Mouse (Mus musculus) left cerebral cortex, postnatal 25 days (tissue): ENCODE results near the gene 9530077C05Rik. TPM values are rescaled to one million over a fixed set of nuclear protein-coding genes. Genes with fewer than 3 reads are reported as not detected.
A peak's percentile ranks its signal among the peaks of the same experiment; 100 is the strongest.
"Not testable (repeated sequence)": the region's sequence is repeated elsewhere in the genome, so short reads cannot be mapped to it uniquely, and the experiment has no call there.

Experiments
- DNase-seq, 2 experiments: peaks; one replicate each; pipeline ENCODE4 v3.0.0; 2022; ENCODE audit warnings: low spot score in 2 of 2, mixed read lengths in 1 of 2
- intact Hi-C: fragments of 180-260 bp; cut with DNase I; formaldehyde crosslinking; loops from one replicate; pipeline ENCODE4 v1.15.1; 2025
- total RNA-seq, 2 experiments: library from RNA; stranded (reverse); gene quantifications; 2 replicates each; pipeline ENCODE4 v1.2.3; 2021

The 9530077C05Rik gene
- 1 to 10 TPM; 7.4 to 8.4 TPM for total RNA-seq

DNA sequence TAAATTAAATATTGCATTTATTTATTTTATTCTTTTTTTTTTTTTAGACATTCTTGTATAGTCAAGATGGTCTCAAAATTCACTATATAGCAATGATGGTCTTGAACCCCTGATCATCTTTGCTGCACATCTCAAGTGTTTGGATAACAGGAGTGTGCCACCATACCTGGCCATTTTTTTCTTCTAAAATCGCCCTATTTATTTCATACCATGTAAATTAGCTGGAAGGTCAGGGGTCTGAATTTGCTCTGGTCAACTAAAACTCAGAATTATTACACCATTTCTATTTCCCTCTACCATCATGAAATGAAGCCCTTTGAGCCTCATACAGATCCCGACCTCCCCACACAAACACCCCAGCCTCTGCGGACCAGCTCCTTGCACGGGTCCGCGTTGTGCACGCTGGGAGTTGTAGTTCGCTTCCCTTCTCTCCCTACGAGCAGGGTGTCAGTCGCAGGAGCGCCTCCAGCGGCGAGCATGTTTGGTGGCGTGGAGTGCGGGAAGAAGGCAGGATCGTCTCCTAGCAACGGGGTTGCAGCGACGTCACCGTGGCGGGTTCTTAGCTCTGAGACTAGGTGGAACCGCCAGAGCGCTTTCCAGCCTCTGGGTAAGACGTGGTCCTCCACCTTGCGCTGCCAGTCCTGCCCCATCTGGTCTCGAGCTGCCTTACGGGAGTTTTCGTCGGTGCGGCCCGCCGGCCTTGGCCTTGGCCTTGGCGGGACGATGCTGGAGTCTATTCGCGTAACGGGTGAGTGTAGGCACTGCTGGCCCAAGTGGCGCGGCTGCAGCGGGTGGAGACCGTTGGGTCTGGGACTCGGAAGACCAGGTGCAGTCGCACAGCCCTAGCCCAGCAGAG lies at the start of gene 9530077C05Rik:
Gene 9530077C05Rik (plus strand): TSS at position 512 of the 856 bp plus-strand sequence.
- DNase-seq = peak; percentile 98 to 99
- intact Hi-C loops = loop anchor here (5.0 kb wide), 1 partner anchor 254 kb away; the partner anchor contains the start of gene Pigyl

DNA sequence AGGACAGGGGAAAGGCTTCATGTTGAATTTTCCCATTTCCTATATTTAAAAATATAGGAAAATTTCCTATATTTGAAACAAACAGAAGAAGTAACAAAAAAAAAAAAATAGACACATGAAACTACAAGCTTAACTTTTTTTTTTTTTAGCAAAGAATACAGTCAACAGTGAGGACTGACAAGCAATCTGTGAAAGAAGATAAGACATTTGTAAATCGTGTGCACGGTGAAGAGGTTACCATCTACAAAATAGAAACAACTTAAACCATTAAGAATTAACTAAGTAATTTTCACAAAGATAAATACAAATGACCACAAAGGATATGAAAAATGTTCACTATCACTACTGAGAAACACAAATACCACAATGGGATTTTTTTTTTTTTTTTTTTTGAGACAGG lies 45.1 kb upstream of the 9530077C05Rik start:
- DNase-seq = no peak
- intact Hi-C loops = no loop called here

DNA sequence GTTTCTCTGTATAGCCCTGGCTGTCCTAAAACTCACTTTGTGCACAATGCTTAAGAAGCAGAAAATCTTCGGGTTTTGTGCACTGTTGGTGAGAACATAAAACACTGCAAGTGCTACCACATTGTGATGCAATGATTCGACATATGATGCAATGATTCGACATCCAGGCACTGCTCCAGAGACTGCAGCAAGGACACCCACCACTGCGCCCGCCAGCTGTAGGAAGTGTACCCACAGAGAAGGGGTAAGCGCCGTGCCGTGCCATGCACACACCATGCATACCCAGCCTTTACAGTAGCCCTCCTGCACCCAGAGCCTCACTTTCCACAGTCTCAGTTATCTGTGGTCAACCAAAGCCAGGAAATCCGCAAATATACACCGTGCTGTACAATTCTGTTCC lies 44.7 kb upstream of the 9530077C05Rik start:
- DNase-seq = no peak
- intact Hi-C loops = no loop called here

DNA sequence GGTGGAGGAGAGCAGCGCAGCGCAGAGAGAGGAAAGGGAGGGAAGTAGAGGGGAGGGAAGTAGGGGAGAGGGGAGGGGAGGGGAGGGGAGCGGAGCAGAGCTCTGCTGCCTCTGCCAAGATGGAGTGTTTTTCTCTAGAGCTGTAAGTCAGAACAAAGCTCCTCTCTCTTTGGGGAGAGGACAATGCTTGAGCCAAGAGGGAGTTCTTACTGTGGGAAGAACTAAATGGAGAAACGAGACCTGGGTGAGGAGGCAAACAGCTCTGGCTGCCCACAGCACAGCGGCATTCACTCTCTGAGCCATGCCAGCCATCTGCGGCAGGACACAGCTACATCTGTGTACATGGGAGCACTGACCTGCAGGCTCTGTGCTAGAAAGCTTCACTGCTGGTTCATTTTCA lies 43.3 kb upstream of the 9530077C05Rik start:
- intact Hi-C loops = no loop called here
- DNase-seq = peak in 1 of 2 experiments; percentile 13

DNA sequence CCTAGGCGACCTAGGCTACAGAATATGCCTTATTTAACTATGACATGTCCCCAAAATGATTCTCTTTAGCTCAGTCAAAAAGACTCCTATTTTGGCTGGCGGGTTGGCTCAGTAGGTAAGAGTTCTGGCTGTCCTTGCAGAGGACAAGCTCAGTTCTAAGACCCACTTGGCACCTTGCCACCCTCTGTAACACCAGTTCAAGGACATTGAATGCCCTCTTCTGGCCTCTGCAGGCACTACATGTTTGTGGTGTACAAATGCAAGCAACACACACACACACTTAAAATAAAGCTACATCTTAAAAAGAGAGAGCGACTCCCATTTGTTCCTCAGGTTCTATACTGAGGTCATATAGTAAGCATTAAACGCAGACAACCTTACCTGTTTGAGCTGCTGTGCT lies 38.6 kb upstream of the 9530077C05Rik start:
- DNase-seq = no peak
- intact Hi-C loops = no loop called here

DNA sequence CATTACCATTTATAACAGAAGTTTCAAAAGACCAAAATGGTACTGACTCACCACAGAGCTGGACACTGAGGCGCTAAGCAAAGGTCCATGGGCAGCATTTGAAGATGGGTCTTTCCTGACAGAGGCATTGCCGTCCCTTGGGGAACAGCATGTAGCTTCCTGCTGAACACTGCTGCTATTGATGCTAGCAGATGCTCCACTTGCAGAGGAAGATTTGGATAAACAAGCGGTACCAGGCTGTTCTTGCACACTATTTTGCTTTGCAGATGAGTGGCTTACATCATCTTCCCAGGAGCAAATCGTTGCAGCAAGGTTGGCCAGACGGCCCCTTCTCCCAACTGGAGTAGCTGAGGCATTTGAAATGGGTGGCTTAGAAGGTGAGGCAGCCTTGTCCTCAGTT lies 35.2 kb upstream of the 9530077C05Rik start:
- intact Hi-C loops = no loop called here
- peak; percentile 16 to 32 for DNase-seq

DNA sequence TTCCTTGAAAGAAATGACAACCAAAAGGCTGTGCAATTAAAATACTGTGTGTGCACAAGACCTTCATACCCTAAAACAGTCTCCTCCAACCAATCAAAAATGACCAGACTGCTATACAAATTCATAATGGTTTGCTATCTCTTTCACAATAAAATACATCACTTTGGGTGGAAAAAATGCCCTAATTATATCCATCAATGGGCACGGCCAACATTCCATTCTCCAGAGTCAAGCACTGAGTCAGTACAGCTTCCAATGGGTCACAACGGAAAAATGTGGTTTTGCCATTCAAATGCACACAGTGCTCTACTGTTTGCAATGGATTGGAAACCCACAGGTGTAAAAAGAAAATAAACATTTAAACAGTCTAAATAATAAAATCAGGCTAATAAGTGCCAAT lies 25.4 kb upstream of the 9530077C05Rik start:
- intact Hi-C loops = loop anchor here (5.0 kb wide), 1 partner anchor 159 kb away; the partner anchor contains the start of gene Zfp809
- no peak for DNase-seq

DNA sequence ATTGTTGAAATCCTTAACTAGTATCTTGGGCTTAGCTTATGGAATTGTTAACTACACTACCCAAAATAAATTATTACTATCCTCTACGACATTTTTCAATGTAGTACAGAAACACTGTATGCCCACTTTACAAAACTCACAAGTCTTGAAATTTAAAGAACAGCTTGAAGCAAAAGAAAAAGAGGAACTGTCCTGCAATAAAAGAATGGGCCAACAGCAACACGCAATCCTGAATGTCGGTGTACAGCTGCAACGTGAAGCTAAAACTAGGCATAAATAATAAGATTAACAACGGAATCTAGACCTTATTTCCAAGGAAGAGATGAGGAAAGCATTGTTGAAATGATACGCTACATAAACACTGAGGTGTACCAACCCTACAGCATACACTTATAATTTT lies 23.4 kb upstream of the 9530077C05Rik start:
- DNase-seq = no peak
- intact Hi-C loops = loop anchor here (5.0 kb wide), 1 partner anchor 161 kb away; the partner anchor contains the start of gene Zfp809

DNA sequence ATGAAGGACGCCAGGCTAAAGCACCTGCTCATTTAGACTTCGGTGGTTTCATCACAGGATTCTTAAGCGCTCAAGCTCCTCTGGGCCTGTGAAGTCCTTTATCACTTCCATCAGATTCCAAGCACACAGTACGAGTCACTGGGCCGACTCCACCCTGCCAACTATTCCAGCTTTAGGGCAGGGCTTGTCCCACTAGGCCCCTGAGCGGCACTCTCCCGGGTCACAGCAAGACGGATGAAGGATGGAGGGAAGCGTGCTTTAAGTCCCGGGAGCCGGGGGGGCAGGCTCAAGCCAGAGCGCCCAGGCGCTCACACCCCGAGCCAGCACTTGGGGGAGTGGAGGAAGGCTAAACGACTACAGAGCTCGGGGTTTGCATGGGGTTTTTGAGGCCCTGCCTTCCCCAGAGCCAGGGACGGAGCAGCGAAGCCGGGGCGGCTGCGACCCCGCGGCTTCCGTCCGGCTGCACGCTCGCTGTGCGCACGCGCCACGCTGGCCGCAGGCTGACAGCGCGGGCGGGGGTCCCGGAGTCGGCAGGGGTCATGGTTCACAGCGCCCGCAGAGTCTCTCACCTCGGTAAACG lies 22.8 kb upstream of the 9530077C05Rik start:
- intact Hi-C loops = loop anchor here (5.0 kb wide), 1 partner anchor 161 kb away; the partner anchor contains the start of gene Zfp809
- DNase-seq = no peak

DNA sequence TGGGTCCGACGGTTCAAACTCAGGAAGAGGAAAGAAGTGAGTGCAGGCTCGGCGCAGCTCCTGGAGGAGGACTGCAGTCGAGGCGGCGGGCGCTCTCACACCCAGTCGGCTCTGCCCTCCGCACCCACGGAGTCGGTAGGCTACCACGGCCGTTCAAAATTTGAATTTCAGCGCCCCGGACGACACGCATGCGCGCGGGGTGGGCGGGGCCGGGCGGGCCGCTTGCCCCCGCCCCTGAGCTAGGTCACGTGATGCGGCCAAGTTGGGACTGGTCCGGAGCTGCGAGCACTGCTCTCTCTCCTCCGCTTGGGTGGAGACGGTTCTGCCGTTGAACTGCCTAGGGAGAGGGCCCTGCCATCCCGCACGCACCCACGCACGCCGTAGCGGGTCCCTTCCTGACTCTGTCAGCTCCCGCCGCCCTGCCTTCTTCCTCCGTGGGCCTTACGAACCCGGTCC lies 22.3 kb upstream of the 9530077C05Rik start, which contains the start of gene Anln:
Gene Anln (minus strand): TSS at position 168 of the 456 bp plus-strand sequence.
- DNase-seq = peak; percentile 83
- intact Hi-C loops = loop anchor here (5.0 kb wide), 1 partner anchor 162 kb away; the partner anchor contains the start of gene Zfp809

DNA sequence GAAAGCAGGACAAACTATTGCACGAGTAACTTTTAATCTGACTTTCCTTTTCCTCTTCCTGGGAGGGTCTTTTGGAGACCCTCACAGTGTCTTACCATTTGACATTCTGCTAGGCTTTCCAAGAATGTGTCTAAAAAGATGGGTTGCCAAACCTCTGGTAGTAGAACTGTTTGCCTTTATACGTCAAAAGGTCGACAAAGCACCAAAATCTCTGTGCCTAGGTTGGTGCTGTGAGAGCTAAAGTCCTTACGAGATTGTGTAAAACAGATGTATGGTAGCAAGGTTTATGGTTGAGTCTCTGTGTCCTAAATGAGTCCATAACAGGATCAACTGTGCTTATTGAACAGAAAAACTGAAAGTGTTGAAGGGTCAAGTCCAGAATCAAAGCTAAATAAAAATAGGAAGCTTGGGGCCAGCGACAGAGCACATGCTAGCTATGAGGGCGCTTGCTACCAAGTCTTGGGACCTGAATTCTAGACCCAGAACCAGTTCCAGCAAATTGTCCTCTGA lies 21.5 kb upstream of the 9530077C05Rik start:
- DNase-seq = no peak
- intact Hi-C loops = loop anchor here (5.0 kb wide), 1 partner anchor 162 kb away; the partner anchor contains the start of gene Zfp809

DNA sequence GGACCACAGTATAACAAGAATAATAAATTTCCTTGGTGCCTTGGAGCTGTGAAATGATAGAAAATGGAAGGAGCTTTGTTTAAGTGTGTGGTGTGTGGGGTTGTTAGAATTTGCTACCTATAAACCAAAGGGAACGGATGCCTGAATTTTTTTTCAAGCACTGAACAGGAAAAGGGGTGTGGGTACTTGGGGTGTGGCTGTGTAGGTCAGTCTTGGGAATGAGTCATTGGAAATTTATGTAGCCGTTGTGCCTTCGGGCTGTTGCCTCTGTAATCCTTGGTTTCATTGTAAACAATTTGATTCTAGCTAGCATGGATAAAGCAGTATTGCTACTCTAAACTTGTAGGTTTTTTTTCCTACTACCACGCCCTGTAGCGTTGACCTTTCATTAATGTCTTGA lies 20.9 kb upstream of the 9530077C05Rik start:
- DNase-seq = no peak
- intact Hi-C loops = no loop called here

DNA sequence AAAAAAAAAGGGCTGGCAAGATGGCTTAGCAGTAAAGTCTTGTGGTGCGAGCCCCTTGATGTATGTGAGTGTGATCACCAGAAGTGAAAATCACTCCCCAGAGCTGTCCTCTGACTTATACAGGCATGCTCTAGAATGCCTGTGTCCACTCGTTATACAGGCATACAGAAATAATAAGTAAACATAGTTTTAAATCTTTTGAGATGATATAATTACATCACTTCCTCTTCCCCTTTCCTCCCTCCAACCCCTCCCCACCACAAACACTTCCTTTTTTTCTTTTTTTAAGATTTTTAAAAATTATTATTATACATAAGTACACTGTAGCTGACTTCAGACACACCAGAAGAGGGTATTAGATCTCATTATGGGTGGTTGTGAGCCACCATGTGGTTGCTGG lies 16.6 kb upstream of the 9530077C05Rik start:
- DNase-seq = no peak
- intact Hi-C loops = no loop called here

DNA sequence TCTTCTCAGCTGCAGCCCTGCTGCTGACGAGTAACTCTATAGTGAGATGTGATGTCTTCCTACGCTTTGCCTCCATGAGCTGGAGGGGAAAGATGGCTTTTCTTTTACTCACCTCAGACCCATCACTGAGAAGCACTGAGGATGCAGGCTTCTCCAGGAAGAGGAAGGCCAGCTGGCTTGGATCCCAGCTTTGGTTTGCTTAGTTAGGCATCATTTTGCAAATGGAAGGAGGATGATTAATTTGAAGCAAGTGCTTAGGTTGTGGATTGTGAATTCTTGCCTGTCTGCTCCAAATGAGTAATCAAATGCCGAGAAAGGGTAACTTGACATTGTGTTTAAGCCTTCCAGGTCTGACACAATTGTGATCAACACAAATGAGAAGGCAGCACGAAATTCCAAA lies 12.3 kb upstream of the 9530077C05Rik start:
- intact Hi-C loops = no loop called here
- DNase-seq = peak in 1 of 2 experiments; percentile 31

DNA sequence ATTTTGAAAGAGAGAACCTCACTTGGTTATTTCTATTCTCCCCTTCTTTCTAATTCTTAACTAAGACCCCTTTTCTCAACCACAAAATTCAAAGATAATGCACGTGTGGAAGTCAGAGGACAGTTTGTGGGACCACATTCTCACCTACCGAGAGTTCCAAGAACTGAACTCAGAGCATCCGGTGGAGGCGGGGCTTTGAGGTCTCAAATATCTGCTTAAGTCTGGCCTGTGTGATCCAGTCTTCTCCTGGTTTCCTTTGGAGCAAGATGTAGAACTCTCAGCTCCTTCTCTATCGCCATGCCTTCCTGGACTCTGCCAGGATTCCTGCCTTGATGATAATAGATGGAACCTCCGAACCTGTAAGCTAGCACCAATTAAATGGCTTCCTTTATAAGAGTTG lies 9.3 kb upstream of the 9530077C05Rik start:
- no peak for DNase-seq
- intact Hi-C loops = no loop called here

DNA sequence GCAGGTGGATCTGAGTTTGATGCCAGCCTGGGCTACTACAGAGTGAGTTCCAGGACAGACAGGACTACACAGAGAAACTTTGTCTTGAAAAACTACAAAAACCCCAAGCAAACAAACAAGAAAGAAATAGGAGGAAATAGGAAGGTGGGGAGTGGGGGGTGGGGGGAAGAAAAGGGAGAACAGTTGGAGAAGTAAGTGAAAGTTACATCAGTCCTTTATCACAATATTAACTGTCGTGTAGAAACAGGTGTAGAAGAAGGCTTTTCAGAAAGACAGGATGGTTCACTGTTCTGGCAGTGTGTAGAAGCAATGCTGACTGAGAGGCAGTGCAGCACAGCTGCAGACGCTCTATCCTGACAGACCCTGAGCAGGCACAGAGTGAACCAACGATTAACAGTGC lies 8.3 kb upstream of the 9530077C05Rik start:
- intact Hi-C loops = no loop called here
- no peak for DNase-seq

DNA sequence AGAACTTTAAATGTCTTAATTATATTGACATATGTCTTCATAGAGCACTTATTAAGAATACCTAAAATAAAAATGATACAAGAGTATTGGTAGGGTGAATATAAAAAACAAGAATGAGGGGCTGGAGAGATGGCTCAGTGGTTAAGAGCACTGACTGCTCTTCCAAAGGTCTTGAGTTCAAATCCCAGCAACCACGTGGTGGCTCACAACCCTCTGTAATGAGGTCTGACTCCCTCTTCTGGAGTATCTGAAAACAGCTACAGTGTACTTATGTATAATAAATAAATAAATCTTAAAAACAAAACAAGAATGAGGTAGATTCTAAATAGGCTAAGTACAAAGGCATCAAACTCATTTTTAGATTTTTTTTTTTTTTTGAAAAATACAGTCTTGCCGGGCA lies 7.8 kb upstream of the 9530077C05Rik start:
- intact Hi-C loops, DNase-seq: not testable (repeated sequence)

DNA sequence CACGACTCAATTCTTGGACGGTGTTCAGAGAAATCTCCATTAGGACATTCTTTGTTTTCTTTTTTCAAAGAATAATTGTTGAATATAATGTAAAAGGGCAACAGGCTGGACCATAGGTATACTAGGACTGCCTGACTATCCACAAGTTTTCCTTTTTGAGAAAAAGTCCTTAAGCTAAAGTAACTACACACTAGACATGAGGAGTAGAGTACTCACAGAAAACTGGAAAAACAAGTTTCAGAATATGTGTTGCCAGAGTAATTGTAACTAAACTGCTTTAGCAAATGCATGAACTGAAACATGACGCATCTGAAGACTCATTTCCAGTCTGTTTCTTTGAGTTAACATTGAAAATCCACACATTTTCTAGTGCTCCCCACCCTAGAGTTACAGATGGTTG lies 5.9 kb upstream of the 9530077C05Rik start:
- intact Hi-C loops = no loop called here
- no peak for DNase-seq

DNA sequence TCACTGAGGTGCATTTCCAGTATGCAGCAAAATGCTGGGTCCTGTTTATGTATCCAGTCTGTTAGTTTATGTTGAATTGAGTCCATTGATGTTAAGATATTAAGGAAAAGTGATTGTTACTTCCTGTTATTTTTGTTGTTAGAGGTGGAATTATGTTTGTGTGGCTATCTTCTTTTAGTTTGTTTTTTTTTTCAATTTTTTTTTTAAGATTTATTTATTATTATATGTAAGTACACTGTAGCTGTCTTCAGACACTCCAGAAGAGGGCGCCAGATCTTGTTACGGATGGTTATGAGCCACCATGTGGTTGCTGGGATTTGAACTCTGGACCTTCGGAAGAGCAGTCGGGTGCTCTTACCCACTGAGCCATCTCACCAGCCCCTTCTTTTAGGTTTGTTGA lies 3.7 kb upstream of the 9530077C05Rik start:
- intact Hi-C loops = loop anchor here (1.0 to 2.0 kb wide), 2 partner anchors 101 to 175 kb away; partner anchors contain the start of gene Zfp810

DNA sequence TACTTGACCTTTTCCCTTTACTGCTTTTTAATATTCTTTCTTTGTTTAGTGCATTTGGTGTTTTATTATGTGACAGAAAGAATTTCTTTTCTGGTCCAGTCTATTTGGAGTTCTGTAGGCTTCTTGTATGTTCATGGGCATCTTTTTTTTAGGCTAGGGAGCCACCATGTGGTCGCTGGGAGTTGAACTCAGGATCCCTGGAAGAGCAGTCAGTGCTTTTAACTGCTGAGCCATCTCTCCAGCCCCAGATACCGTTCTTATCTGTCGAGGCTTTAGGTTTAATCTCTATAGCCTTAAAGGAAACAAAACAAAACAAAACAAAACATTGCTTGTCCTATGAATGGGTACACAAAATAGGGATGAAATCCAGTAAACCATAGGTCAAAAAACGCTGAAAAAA lies 3.0 kb upstream of the 9530077C05Rik start:
- intact Hi-C loops = loop anchor here (1.0 kb wide), 1 partner anchor 176 kb away; no protein-coding TSS in a partner anchor
- peak in 1 of 2 experiments; percentile 57 for DNase-seq

More for the DNA sequence above, 3.7 kb upstream of the 9530077C05Rik start:
- DNase-seq = not testable (repeated sequence)
